In the genomic region with DNA sequence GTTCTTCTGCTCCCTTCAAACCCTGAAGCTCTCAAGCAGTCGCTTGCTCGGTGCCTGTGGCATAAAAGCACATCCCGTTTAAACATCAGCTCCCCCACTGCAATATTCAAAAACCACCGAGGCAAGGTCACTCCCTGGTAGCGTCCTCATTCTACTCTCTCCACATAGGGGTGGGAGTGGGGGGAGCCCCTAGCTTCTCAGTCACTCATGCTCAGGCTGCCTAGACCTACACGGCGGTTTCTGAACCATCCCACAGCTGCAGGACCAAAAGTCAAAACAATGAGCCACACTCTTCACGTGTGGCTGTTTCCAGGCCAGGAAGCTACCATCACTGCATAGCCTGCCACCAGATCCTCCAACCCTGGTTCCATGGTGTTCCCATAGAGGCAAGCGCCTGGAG, we compare ENCODE assay signal across 15 mouse cellular contexts. TPM values are rescaled to one million over a fixed set of nuclear protein-coding genes. Genes with fewer than 3 reads are reported as not detected.
DNase-seq lines count a peak whose midpoint lies in the region; ATAC-seq and TF ChIP-seq lines count a peak whose summit lies in the region.
"Had no signal": no experiment of that assay in that cellular context is flagged by ENCODE, and none has a peak within 500 bp of the region (broad histone marks: within the 10 kb centered on the region; RNA-seq: fewer than 3 reads in every experiment).

No protein-coding gene starts in this region.

- no peak overlapping the region for H3K4me3 ChIP-seq in lung, postnatal 0 days (ENCODE audit: low read depth, low read length)
- no peak overlapping the region for H3K4me3 ChIP-seq in forebrain, embryonic 11.5 days (ENCODE audit: low read depth, low read length)
- H3K4me3 ChIP-seq: limb, embryonic 10.5 days; midbrain, embryonic 13.5 days; neural tube, embryonic 13.5 days had no signal

- 78% methylated on average over 9 of the region's 9 CpGs for WGBS in lung, postnatal 0 days
- 89% methylated on average over 9 of the region's 9 CpGs for WGBS in forebrain, embryonic 11.5 days

- no peaks in the 10 kb centered on the region for H3K4me1 ChIP-seq in lung, postnatal 0 days (ENCODE audit: insufficient read depth, low read depth, low read length)
- H3K4me1 ChIP-seq in forebrain, embryonic 11.5 days (replicated peaks; ENCODE audit: control insufficient read depth, insufficient read depth, low read length): peaks cover 4% of the 10 kb centered on the region

- no peak for ATAC-seq in lung, postnatal 0 days
- ATAC-seq in common myeloid progenitor, adult 5-6 weeks (replicated peaks; ENCODE audit: low read depth, poor library complexity, severe bottlenecking): peak; percentile 41
- no peak for ATAC-seq in forebrain, embryonic 11.5 days (replicated peaks; ENCODE audit: low FRiP score)
- ATAC-seq: forebrain, embryonic 16.5 days; midbrain, embryonic 13.5 days had no signal

- H3K4me2 ChIP-seq in lung, postnatal 0 days (replicated peaks; ENCODE audit: low read depth, low read length): no peak overlapping the region
- no peak overlapping the region for H3K4me2 ChIP-seq in forebrain, embryonic 11.5 days (ENCODE audit: low read depth, low read length, severe bottlenecking)
- H3K4me2 ChIP-seq: heart, embryonic 11.5 days; midbrain, embryonic 13.5 days; neural tube, embryonic 13.5 days had no signal

- no peak for TF ChIP-seq CTCF in lung, postnatal 0 days (IDR thresholded peaks at IDR 0.05)

- H3K27ac ChIP-seq in lung, postnatal 0 days (ENCODE audit: low read length): 0 out of 2 replicates have a peak overlapping the region, but pooled peaks have one; percentile 3
- H3K27ac ChIP-seq in forebrain, embryonic 11.5 days (ENCODE audit: low read depth, low read length): no peak overlapping the region
- H3K27ac ChIP-seq: limb, embryonic 10.5 days; midbrain, embryonic 13.5 days; neural tube, embryonic 13.5 days had no signal

- no peak for DNase-seq in lung, postnatal 0 days (ENCODE audit: low spot score)
- no peak for DNase-seq in lung, postnatal 4 days
- DNase-seq in CD4-positive, CD25-positive, alpha-beta regulatory T cell, adult 2 months (ENCODE audit: low read depth, low spot score): peak; percentile 56
- peak; percentile 44 for DNase-seq in naive thymus-derived CD4-positive, alpha-beta T cell, adult 2 months (ENCODE audit: low read depth)
- DNase-seq in heart, adult 8-10 months (ENCODE audit: low spot score): no peak
- no peak for DNase-seq in forebrain, embryonic 11.5 days (ENCODE audit: low spot score)
- DNase-seq: cerebellum, adult 18-20 months; heart, postnatal 36 days; kidney, postnatal 10 days had no signal

- no peaks in the 10 kb centered on the region for H3K36me3 ChIP-seq in lung, postnatal 0 days (ENCODE audit: insufficient read depth, low read length)
- H3K36me3 ChIP-seq in forebrain, embryonic 11.5 days (ENCODE audit: control insufficient read depth, insufficient read depth, low read length): no peaks in the 10 kb centered on the region
- H3K36me3 ChIP-seq: limb, embryonic 10.5 days; midbrain, embryonic 13.5 days had no signal

- H3K9ac ChIP-seq in lung, postnatal 0 days (replicated peaks; ENCODE audit: low read depth): no peak overlapping the region
- no peak overlapping the region for H3K9ac ChIP-seq in forebrain, embryonic 11.5 days (ENCODE audit: low read length)
- H3K9ac ChIP-seq: midbrain, embryonic 13.5 days; neural tube, embryonic 13.5 days had no signal

- no peaks in the 10 kb centered on the region for H3K27me3 ChIP-seq in lung, postnatal 0 days (replicated peaks; ENCODE audit: insufficient read depth, low read length)
- H3K27me3 ChIP-seq in forebrain, embryonic 11.5 days (ENCODE audit: control insufficient read depth, insufficient read depth, low read length): no peaks in the 10 kb centered on the region
- H3K27me3 ChIP-seq: midbrain, embryonic 13.5 days; neural tube, embryonic 13.5 days had no signal

- no peak for TF ChIP-seq EP300 in lung, postnatal 0 days (IDR thresholded peaks at IDR 0.05)

- no peaks in the 10 kb centered on the region for H3K9me3 ChIP-seq in lung, postnatal 0 days (ENCODE audit: low read length)
- no peaks in the 10 kb centered on the region for H3K9me3 ChIP-seq in forebrain, embryonic 11.5 days (ENCODE audit: control insufficient read depth, low read length)
- H3K9me3 ChIP-seq: limb, embryonic 10.5 days; midbrain, embryonic 13.5 days; neural tube, embryonic 13.5 days had no signal

RNA-seq across cellular contexts. Expression of a gene that starts 53.9 kb away (rescaled TPM):
- 1.6 and 2.0 TPM in 2 replicates for polyA plus RNA-seq in lung, postnatal 0 days (2015; fragmentation: Nextera tagmentation; extraction: Ambion mirVana)
- 7.4 and 11.2 TPM in 2 replicates for total RNA-seq in common myeloid progenitor, adult 5-6 weeks (2017)
- total RNA-seq in heart, adult 8-10 months (2022): 10 to 100 TPM; 28.2 to 33.9 (median 30.5) TPM
- 0.39 and 0.45 TPM in 2 replicates for polyA plus RNA-seq in forebrain, embryonic 11.5 days (2014; fragmentation: Nextera tagmentation; extraction: Ambion mirVana)

Comparison
In these comparisons a context has a peak if more than half of its experiments do, and no peak if none do; other contexts are left out.
1. DNase-seq: peak in CD4-positive, CD25-positive, alpha-beta regulatory T cell, adult 2 months (single experiment) and naive thymus-derived CD4-positive, alpha-beta T cell, adult 2 months (single experiment); none in lung, postnatal 0 days (single experiment), lung, postnatal 4 days (0 of 2), heart, adult 8-10 months (single experiment) and forebrain, embryonic 11.5 days (single experiment).